Mouse (Mus musculus) spleen, postnatal 14 days (tissue): ENCODE measurements around the gene Defa23.
"Not testable (repeated sequence)": the region's sequence is repeated elsewhere in the genome, so short reads cannot be mapped to it uniquely, and the experiment has no call there.

Experiments used
- DNase-seq, 2 experiments: peaks; one replicate each; pipeline ENCODE4 v3.0.0; 2021 to 2022; ENCODE audit warnings: low spot score in 2 of 2

Defa23 gene

DNA sequence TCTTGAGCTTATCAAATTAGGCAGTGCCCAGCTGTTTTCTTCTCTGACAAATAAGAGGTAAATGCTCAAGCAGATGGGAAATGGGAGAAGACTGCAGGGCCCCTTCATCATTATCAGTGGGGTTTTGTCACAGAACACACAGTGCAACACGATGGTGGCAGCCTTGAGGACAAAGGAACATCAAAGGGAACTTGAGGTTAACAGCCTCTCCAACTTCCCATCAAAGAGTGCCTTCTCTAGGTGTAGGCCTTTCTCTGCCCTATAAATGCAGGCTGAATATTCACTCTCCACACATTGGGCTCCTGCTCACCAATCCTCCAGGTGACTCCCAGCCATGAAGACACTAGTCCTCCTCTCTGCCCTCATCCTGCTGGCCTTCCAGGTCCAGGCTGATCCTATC lies at the start of gene Defa23:
Gene Defa23, plus strand, starts transcription at position 301 of the 400 bp plus-strand sequence.
- DNase-seq, result not testable (repeated sequence)

DNA sequence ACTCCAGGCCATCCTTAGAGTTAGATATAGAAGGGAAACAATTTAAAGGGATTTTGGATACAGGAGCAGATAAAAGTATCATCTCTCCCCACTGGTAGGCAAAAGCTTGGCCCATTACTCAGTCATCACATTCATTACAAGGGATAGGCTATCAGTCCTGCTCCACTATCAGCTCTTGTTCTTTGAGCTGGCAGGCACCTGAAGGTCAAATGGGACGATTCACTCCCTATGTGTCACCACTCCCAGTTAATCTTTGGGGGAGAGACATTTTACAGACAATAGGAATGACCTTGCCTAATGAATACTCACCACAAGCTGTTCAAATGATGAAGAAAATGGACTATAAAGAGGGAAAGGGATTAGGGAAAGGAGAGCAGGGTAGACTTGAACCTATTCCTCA lies 48.0 kb upstream of the Defa23 start:
- no peak for DNase-seq

DNA sequence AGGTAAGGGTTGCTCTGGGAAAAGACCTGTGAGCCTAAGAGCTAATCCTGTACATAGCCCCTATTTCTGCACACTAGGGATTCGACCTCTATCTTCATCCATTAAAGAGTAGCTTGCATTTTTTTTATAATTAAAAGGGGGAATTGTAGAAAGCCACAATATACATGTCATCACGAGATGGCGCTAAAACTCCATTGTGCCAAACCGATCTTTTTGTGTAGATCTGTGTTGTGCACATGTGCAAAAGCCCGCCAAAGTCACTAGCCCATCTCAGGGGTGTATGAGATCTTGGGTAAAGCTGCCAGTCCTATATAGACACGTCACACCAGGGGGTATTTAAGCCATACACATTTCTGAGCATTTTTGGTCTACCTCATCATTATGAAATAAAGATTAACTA lies 46.3 kb upstream of the Defa23 start:
- not testable (repeated sequence) for DNase-seq

- DNase-seq, result not testable (repeated sequence)
These were observed 44.3 kb upstream of the Defa23 start for GRCm38 (mm10) chr8:21010548-21010947.

- not testable (repeated sequence) for DNase-seq
These were observed 29.6 kb upstream of the Defa23 start, which contains the start of gene Defa21 for GRCm38 (mm10) chr8:21025245-21025644. Defa21 (plus strand) TSS chr8:21025545.

DNA sequence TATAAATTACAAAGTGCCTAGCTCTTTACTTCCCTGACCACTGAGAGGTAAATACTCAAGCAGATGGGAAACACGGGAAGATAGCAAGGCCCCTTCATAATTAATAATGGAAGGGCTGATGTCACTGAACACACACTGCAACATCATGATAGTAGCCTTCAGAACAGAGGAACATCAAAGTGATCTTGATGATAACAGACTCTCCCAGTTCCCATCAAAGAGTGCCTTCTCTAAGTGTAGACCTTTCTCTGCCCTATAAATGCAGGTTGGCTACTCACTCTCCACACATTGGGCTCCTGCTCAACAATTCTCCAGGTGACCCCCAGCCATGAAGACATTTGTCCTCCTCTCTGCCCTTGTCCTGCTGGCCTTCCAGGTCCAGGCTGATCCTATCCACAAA lies 9.9 kb downstream of the Defa23 start, which contains the start of gene Defa35:
Gene Defa35, plus strand, starts transcription at position 301 of the 400 bp plus-strand sequence.
- DNase-seq, result not testable (repeated sequence)

DNA sequence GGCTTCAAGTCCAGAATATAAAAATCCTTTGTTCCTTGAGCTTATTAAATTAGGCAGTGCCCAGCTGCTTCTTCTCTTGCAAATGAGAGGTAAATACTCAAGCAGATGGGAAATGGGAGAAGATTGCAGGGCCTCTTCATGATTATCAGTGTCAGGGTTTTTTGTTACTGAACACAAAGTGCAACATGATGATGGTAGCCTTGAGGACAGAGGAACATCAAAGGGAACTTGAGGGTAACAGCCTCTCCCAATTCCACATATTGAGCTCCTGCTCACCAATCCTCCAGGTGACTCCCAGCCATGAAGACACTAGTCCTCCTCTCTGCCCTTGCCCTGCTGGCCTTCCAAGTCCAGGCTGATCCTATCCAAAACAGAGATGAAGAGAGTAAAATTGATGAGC lies 29.3 kb downstream of the Defa23 start, which contains the start of gene Defa25:
Gene Defa25, plus strand, starts transcription at position 301 of the 400 bp plus-strand sequence.
- not testable (repeated sequence) for DNase-seq

DNA sequence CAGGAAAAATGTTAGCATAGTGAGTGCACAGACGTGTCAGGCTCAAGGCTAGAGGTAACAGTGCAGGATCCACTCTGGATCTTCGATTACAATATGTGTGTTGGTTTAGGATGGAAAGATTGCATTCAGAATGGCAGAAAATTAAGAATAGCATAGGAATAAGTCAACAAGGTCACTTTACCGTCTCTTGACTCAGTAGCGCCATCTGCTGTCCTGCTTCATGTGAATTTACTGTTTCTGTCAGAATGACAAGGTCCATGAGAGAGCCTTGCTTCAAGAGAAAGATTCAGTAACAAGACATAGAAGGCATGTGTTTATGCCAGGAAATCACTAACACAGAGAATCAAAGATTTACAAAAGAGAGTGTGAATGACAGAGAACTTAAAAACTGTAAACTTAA lies 38.3 kb downstream of the Defa23 start:
- DNase-seq, result no peak

DNA sequence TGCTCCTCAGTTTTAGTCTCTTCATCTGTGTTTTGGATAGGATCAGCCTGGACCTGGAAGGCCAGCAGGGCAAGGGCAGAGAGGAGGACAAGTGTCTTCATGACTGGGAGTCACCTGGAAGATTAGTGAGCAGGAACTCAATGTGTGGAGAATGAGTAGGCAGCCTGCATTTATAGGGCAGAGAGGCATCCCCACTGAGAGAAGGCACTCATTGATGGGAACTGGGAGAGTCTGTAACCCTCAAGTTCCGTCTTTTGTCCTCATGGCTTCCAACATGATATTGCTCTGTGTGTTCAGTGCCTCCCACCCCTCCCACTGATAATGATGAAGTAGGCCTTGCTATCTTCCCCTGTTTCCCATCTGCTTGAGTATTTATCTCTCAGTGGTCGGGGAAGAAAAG lies 41.1 kb downstream of the Defa23 start, which contains the start of gene Gm14851:
Gene Gm14851, minus strand, starts transcription at position 101 of the 400 bp plus-strand sequence.
- not testable (repeated sequence) for DNase-seq
